Mouse (Mus musculus) cortical plate, adult 2 months (tissue): ENCODE results near the gene Apbb2. TPM values are rescaled to one million over a fixed set of nuclear protein-coding genes. Genes with fewer than 3 reads are reported as not detected.

Experiments used
- H3K27ac ChIP-seq: fragments of 200-500 bp; 2 replicates; pipeline ENCODE4 v1.5.1; 2012; ENCODE audit warnings: low read length, control low read depth, inconsistent platforms; ENCODE audit not compliant: insufficient read depth
- H3K4me1 ChIP-seq: fragments of 200-500 bp; 2 replicates; pipeline ENCODE4 v1.6.1; 2011; ENCODE audit warnings: low read length; ENCODE audit not compliant: control insufficient read depth, insufficient read depth
- H3K4me3 ChIP-seq: fragments of 200-500 bp; 2 replicates; pipeline ENCODE4 v1.5.1; 2011; ENCODE audit warnings: mild to moderate bottlenecking, low read length, control low read depth; ENCODE audit not compliant: insufficient read depth
- CTCF ChIP-seq: fragments of 200-500 bp; IDR thresholded peaks from 2 replicates; pipeline ENCODE4 v1.5.1; 2011; ENCODE audit warnings: mild to moderate bottlenecking, control low read depth, low read length; ENCODE audit not compliant: insufficient read depth; ENCODE audit errors: extremely low read depth
- POLR2A ChIP-seq: fragments of 200-500 bp; IDR thresholded peaks from 2 replicates; pipeline ENCODE4 v1.6.1; 2011; ENCODE audit warnings: mild to moderate bottlenecking, low read length, control low read depth; ENCODE audit not compliant: insufficient read depth; ENCODE audit errors: extremely low read depth
- polyA plus RNA-seq: library from polyadenylated mRNA; depleted of rRNA; stranded (reverse); fragments of >200 nt; gene quantifications from 2 replicates; pipeline ENCODE4 v1.2.3, GENCODE M21; 2012

Apbb2 gene
- polyA plus RNA-seq, 1 experiment, result 28.8 TPM

- Histone ChIP-seq H3K4me1 (0 out of 2 replicates have a peak, but pooled peaks cover 1% of the 10 kb centered on the region), H3K27ac (no peak overlapping the region), H3K4me3 (no peak overlapping the region)
- TF ChIP-seq CTCF, result no peak
- no peak for TF ChIP-seq POLR2A
These were observed 114.8 kb downstream of the Apbb2 start for GRCm38 (mm10) chr5:66503557-66504433.

DNA sequence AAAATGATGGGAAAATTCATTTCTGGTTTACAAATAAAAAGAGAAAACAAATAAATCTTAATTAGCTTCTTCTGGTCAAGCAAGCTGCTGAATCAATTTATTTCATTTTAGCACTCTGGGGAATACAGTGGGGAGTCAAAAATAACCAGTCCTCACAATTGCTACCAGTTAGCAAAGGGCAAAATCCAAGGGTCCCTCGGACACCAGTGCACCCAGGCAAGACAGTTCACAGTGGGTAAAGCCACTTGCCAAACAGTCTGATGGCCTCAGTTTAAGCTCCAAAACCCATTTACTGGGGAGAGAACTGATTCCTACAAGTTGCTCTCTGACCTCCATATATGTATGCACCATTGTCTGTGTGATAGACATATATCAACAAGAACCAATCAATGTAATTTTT, 115.6 kb downstream of the Apbb2 start:
- Histone ChIP-seq H3K4me3 (no peak overlapping the region), H3K27ac (no peak overlapping the region), H3K4me1 (0 out of 2 replicates have a peak, but pooled peaks cover 1% of the 10 kb centered on the region)
- TF ChIP-seq CTCF (no peak), POLR2A (no peak)

GRCm38 (mm10) chr5:66499621-66500020, 119.0 kb downstream of the Apbb2 start:
- H3K27ac ChIP-seq, result no peak overlapping the region
- peaks cover 1% of the 10 kb centered on the region; the same call in 1 of the 2 replicates for H3K4me1 ChIP-seq
- no peak overlapping the region for H3K4me3 ChIP-seq
- TF ChIP-seq POLR2A, result no peak
- TF ChIP-seq CTCF, result no peak

DNA sequence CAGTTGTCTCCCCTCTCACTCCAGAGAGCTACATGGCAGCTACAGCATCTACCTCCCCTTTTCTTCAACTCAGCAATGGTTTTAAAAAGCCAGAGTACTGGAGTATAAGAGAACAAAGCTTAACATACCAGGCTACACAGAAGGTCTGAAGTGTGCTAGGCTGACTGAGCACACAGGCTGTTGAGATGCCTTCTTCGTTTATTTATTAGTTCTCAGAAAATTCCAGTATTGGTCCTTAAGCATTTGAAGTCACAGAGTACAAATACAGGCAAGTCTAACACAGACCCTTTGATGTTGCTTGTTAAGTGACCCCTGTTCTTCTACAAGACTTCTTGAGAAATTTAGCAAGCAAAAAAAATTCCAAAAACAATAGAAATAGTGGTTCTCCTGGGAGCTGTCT, 120.4 kb downstream of the Apbb2 start:
- Histone ChIP-seq H3K4me1 (no peaks in the 10 kb centered on the region; the same call in 1 of the 2 replicates), H3K27ac (no peak overlapping the region), H3K4me3 (no peak overlapping the region)
- TF ChIP-seq CTCF (no peak), POLR2A (no peak)

DNA sequence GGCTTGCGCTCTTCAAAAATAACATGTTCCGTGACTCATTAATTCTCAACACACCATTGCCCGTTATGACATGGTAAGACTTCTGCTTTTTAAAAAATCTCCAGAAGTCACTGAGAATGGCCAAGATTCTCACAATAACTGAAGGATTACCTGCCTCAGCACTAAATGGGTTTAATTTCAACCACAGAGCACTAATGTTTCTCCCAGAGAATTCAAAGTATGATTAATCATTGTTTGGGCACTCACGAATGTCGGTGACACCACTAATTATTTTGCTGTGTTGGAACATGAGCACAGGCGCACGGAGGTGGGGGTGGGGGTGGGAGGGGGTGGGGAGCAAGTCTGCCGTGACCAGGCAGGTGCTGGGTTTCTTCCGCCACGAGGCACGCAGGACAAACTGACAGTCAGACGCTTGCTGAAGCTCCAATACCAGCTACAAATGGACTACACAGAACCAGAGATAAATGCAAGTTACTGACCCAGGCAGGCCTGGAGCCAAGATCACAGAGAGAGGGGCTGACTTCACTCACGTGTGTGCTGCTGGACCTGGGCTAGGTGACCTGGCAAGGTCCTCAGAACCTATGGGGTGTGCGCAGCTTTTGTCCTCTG, 121.0 kb downstream of the Apbb2 start:
- H3K4me1 ChIP-seq, result peaks cover 2% of the 10 kb centered on the region
- H3K4me3 ChIP-seq, result no peak overlapping the region
- TF ChIP-seq POLR2A (no peak), CTCF (no peak)
- H3K27ac ChIP-seq, result no peak overlapping the region

DNA sequence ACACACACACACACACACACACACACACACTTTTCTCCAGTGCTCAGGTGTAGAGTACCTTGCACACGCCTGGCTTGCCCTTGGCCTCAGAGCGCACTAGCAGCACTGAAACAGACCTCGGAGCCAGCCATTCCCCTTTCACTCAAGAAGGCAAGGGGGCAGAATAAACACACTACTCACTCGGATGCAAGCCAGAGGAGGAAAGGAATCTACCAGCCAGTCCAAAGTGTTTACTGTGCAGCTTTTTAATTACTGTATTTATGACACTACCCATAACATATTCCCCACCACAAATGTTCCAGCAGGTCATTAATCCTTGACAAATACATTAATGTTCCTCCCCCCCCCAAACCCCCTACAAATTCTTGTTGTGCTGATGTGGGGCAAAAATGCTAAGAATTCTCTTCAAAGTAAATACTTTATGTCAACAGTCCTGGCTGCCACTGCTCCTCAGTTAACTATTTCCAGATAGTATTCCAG, 121.7 kb downstream of the Apbb2 start:
- H3K4me1 ChIP-seq, result peaks cover 2% of the 10 kb centered on the region
- H3K4me3 ChIP-seq, result no peak overlapping the region
- no peak for TF ChIP-seq CTCF
- no peak overlapping the region for H3K27ac ChIP-seq

DNA sequence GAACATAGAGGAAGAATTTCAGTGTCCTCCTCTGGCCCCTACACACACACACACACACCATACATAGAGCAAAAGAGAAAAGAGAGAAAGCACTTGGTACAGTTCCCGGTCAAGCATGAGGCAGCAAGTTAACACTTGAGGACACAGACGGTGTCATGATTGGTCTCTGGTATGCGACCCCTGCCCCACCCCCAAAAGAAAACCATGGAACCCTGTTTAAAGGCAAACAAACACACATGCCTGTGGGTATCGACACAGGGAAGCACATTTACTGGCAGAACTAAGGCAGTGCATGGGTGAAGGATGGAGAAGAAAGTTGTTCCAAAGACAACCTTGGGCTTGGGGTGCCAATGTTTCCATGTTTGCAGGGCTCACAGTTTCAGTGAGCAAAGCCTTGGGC, 123.9 kb downstream of the Apbb2 start:
- Histone ChIP-seq H3K27ac (no peak overlapping the region), H3K4me1 (peaks cover 4% of the 10 kb centered on the region), H3K4me3 (no peak overlapping the region)
- no peak for TF ChIP-seq POLR2A
- TF ChIP-seq CTCF, result no peak

DNA sequence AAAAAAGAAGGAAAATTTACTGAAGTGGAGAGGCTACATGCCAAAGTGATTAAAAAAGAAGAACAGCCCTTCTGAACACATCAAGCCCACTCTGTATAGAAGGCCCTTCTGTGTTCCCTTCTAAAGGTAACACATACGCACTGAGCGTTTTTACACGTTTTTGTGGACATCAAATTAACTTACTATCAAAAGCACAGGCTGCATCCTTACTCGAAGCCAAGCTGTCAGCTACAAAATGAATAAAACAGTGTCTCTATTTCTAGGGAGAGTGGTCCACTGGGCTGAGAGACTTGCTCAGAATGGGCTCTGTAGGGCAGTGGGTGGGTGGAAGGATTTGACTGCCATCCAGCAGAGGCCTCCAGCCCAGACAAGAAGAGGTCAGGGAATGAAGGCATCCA, 126.0 kb downstream of the Apbb2 start:
- no peak for TF ChIP-seq POLR2A
- no peak for TF ChIP-seq CTCF
- H3K27ac ChIP-seq, result no peak overlapping the region
- no peak overlapping the region for H3K4me3 ChIP-seq
- peaks cover 4% of the 10 kb centered on the region for H3K4me1 ChIP-seq

- TF ChIP-seq POLR2A (no peak), CTCF (no peak)
- H3K4me3 ChIP-seq, result no peak overlapping the region
- no peak overlapping the region for H3K27ac ChIP-seq
- H3K4me1 ChIP-seq, result peaks cover 4% of the 10 kb centered on the region
These were observed 126.5 kb downstream of the Apbb2 start for GRCm38 (mm10) chr5:66491907-66492562.
